Mouse (Mus musculus) testis, adult 2 months (tissue): Measurements from ENCODE around the gene Olfr802.

Experiments used
- CTCF ChIP-seq: fragments of 200-500 bp; IDR thresholded peaks from 2 replicates; pipeline ENCODE4 v1.5.1; 2012; ENCODE audit warnings: low read depth, mild to moderate bottlenecking, inconsistent platforms, low read length, moderate library complexity; ENCODE audit not compliant: control insufficient read depth, insufficient read depth, insufficient replicate concordance
- POLR2A ChIP-seq: fragments of 200-500 bp; IDR thresholded peaks from 2 replicates; pipeline ENCODE4 v1.6.1; 2012; ENCODE audit warnings: low read depth, mild to moderate bottlenecking, inconsistent platforms, low read length, moderate library complexity; ENCODE audit not compliant: control insufficient read depth

- TF ChIP-seq CTCF (no peak), POLR2A (no peak)
These were observed 41.3 kb upstream of the Olfr802 start, which contains the start of gene Olfr805 for GRCm38 (mm10) chr10:129729275-129729674.
